Mouse (Mus musculus): ENCODE measurements around the gene Perm1.

Gene Perm1

DNA sequence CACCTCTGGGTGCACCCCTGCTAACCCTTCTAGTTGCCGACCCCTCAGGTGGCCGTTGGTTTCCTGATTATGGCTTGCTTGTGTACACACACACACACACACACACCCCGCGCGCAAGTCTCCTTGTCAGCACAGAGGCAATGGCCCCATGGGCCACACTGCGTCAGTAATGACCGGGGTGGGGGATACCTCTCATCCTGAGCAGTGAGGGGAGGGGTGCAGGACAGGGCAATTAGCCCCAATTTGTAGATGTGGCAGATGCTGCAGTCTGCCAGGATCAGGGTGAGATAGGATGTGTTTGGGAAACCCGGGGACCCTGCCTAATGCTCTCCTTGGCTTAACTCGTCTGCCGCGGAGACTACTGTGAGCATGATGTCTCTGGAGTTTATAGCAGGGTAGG lies 33.9 kb downstream of the Perm1 start:
- no peak for DNase-seq

DNA sequence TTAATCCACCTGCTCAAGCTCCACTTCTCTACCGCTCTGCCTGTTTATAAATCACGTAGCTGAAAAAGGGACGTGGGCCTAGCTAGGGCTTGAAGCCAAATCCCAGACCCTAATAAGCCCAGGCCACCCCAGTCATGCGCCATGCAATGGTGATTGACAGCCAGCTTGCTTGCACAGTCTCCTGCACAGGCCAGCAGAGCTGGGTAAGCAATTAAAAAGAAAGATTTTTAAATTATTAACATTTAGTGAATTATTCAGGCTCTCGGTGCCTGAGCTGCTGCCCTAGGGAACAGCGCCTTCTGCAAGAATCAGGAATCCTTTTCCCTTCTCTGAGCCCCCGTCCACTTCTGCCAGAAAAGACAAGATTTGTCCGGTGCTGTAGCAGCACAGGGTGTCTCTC lies 35.4 kb downstream of the Perm1 start:
- DNase-seq, result no peak

DNA sequence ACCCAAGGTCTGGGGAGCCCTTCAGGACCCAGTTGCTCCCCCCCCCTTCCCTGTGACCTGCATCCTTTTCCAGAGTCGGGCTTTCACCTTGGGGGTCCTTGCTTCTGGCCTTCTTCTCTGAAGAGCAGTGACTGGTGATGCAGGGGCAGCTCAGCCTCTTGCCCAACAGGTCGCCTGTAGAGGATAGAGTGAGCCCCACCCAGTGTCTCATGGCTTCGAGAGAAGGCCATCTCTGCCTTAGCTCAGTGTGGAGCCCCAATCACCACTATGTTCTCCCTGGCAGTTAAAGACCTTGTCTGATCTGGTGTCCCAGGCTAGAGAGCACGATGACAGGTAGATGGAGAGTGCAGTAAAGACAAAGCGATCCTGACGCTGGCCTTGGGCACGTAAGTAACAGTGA lies 36.5 kb downstream of the Perm1 start:
- DNase-seq, result no peak

DNA sequence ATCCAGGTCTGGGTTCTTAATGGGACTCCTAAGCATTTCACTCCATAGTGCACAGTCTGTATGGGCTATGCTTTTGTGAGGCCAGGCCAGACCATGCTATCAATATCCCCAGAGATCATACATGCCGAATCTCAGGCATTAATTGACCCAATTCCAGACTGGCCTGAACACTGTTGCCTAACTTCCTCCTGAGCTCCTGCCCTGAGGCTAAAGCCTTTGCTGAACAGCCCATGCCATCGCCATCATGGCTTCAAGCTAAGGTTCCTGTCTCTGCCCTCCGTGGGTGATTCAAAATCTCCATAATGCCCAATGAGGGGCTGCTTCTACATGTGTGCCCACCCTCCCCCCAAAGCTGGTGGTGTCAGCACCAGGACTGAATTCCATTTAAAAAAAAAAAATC lies 37.0 kb downstream of the Perm1 start:
- no peak for DNase-seq

DNA sequence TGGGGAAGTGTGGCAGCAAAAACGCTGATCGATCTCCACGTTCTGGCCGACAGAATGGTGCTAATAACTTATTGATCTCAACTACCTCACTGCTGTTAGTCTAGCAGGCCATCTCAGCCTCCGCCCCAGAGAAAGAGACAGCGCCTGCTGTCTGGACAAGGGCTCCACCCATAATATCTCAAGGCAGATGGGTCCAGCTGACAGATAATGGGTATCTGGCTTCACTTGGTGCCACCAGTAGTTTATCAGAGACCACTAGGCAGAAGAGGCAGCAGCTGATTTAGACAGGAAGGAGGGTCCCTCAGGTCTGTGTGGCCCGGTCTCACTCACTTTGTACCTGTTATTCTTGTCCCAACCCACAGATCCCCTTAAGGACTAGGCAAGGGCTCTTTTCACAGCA lies 37.4 kb downstream of the Perm1 start:
- DNase-seq, result no peak

- no peak for DNase-seq
These were observed 38.9 kb downstream of the Perm1 start for GRCm38 (mm10) chr4:156254361-156255077.

DNA sequence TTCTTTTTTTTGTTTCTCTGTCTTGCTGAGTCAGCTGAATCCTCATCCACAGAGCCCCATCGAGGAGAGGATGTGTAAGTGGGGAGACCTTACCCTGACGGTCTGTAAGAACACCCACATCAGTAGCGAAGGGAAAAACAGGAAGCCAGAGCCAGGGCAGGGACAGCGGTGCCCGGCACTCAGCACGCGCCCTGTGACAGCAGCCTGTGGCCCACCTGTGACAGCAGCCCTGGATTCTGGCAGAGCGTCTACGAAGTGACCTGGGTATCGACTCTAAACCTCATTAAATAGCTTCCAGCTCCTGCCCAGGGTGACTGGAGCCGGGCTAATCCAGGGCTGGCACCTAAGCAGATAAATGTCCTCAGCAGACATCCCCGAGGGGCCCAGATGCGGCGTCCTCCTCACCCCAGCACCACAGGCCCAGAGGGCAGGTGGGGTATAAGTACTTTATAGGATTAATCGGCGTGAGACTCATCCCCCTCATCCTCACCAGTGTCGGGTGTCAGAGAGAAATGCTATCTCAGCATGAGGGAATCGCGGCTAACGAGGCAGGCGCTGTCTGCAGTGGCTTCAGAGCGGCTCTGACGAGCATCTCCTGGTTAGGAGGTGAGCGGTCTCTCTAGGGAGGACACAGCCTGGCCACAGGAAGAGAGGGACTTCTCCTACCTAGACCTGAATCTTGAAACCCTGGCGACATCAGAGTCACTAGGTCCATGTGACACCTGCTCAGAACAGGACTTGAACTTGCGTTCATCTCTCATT lies 39.6 kb downstream of the Perm1 start, which contains the start of gene Samd11:
Gene Samd11 (minus strand): TSS at position 580 of the 762 bp plus-strand sequence.
- DNase-seq, result no peak

Measured in thymus, postnatal 36 days (tissue).